Mouse (Mus musculus) MEL (cell line): ENCODE measurements around the gene Tdrd6. TPM values are rescaled to one million over a fixed set of nuclear protein-coding genes. Genes with fewer than 3 reads are reported as not detected.

Source experiments
- DNase-seq: peaks from one replicate; pipeline ENCODE4 v3.0.0; 2011; ENCODE audit warnings: low read depth, low spot score
- H3K27ac ChIP-seq: 2 replicates; pipeline ENCODE4 v1.5.1; 2012; ENCODE audit warnings: low read depth, mild to moderate bottlenecking, control low read depth, low read length, moderate library complexity; ENCODE audit not compliant: control insufficient read depth
- H3K27me3 ChIP-seq, 2 experiments: fragments of 150-350 bp in 1 of 2; sonication (generic) in 1 of 2; 2 replicates each; pipeline ENCODE4 v1.6.1; 2012; ENCODE audit warnings: low read length in 2 of 2, mild to moderate bottlenecking in 2 of 2, improper control_type of control experiment in 1 of 2, moderate library complexity in 1 of 2; ENCODE audit not compliant: insufficient read depth in 2 of 2, control insufficient read depth in 1 of 2
- H3K36me3 ChIP-seq, 2 experiments: 2 replicates each; pipeline ENCODE4 v1.6.1; 2012 to 2014; ENCODE audit warnings: low read length in 2 of 2, improper control_type of control experiment in 1 of 2, inconsistent platforms in 1 of 2, mild to moderate bottlenecking in 1 of 2; ENCODE audit not compliant: insufficient read depth in 2 of 2, control insufficient read depth in 1 of 2
- H3K4me1 ChIP-seq, 2 experiments: fragments of 150-350 bp in 1 of 2; sonication (generic) in 1 of 2; 2 replicates each; pipeline ENCODE4 v1.6.1; 2012; ENCODE audit warnings: low read length in 2 of 2, improper control_type of control experiment in 1 of 2, mild to moderate bottlenecking in 1 of 2; ENCODE audit not compliant: insufficient read depth in 2 of 2, control insufficient read depth in 1 of 2
- H3K4me3 ChIP-seq, 2 experiments: fragments of 150-350 bp in 1 of 2; sonication (generic) in 1 of 2; 2 replicates each; pipeline ENCODE4 v1.5.1; 2012; ENCODE audit warnings: low read depth in 2 of 2, low read length in 2 of 2, mild to moderate bottlenecking in 2 of 2, moderate library complexity in 2 of 2, control low read depth in 1 of 2, improper control_type of control experiment in 1 of 2; ENCODE audit not compliant: control insufficient read depth in 1 of 2, insufficient read depth in 1 of 2
- H3K79me2 ChIP-seq: 2 replicates; pipeline ENCODE4 v1.6.1; 2012; ENCODE audit warnings: mild to moderate bottlenecking, low read length, moderate library complexity; ENCODE audit not compliant: control insufficient read depth, poor library complexity, insufficient read depth
- H3K9ac ChIP-seq: 2 replicates; pipeline ENCODE4 v1.6.1; 2012; ENCODE audit warnings: low read depth, mild to moderate bottlenecking, control low read depth, low read length, moderate library complexity; ENCODE audit not compliant: control insufficient read depth, poor library complexity, severe bottlenecking
- H3K9me3 ChIP-seq: fragments of 150-350 bp; sonication (generic); replicated peaks from 2 replicates; pipeline ENCODE4 v1.6.1; 2012; ENCODE audit warnings: mild to moderate bottlenecking, low read length, improper control_type of control experiment, moderate library complexity; ENCODE audit not compliant: insufficient read depth
- BHLHE40 ChIP-seq: IDR thresholded peaks from 2 replicates; pipeline ENCODE4 v1.6.1; 2012; ENCODE audit warnings: low read depth, mild to moderate bottlenecking, inconsistent platforms, low read length, improper control_type of control experiment, borderline replicate concordance
- CHD1 ChIP-seq: IDR thresholded peaks from 2 replicates; pipeline ENCODE4 v1.6.1; 2012; ENCODE audit warnings: low read depth, mild to moderate bottlenecking, inconsistent platforms, low read length, improper control_type of control experiment
- CHD2 ChIP-seq: IDR thresholded peaks from 2 replicates; pipeline ENCODE4 v1.6.1; 2011; ENCODE audit warnings: low read length, improper control_type of control experiment
- CTCF ChIP-seq, 3 experiments: IDR thresholded peaks in 2 of 3; conservative IDR thresholded peaks in 1 of 3; 2 replicates each; pipeline ENCODE4 v1.5.1; 2011 to 2012; ENCODE audit warnings: low read length in 3 of 3, low read depth in 2 of 3, mild to moderate bottlenecking in 2 of 3, improper control_type of control experiment in 1 of 3, inconsistent platforms in 1 of 3, mixed read lengths in 1 of 3, moderate library complexity in 1 of 3; ENCODE audit not compliant: control insufficient read depth in 1 of 3, insufficient read depth in 1 of 3, poor library complexity in 1 of 3, severe bottlenecking in 1 of 3
- E2F4 ChIP-seq: IDR thresholded peaks from 2 replicates; pipeline ENCODE4 v1.6.1; 2011; ENCODE audit warnings: low read depth, low read length, improper control_type of control experiment, borderline replicate concordance
- ELF1 ChIP-seq: IDR thresholded peaks from 2 replicates; pipeline ENCODE4 v1.6.1; 2014; ENCODE audit warnings: low read depth, mild to moderate bottlenecking, inconsistent platforms, low read length, improper control_type of control experiment, moderate library complexity
- GABPA ChIP-seq: IDR thresholded peaks from 2 replicates; pipeline ENCODE4 v1.6.1; 2012; ENCODE audit warnings: low read depth, mild to moderate bottlenecking, inconsistent platforms, low read length, improper control_type of control experiment, moderate library complexity
- HCFC1 ChIP-seq: IDR thresholded peaks from 2 replicates; pipeline ENCODE4 v1.6.1; 2012; ENCODE audit warnings: low read depth, mild to moderate bottlenecking, inconsistent platforms, low read length, improper control_type of control experiment, moderate library complexity
- MAFK ChIP-seq: IDR thresholded peaks from 2 replicates; pipeline ENCODE4 v1.6.1; 2011; ENCODE audit warnings: low read depth, mild to moderate bottlenecking, low read length, improper control_type of control experiment, borderline replicate concordance
- MAX ChIP-seq: IDR thresholded peaks from 2 replicates; pipeline ENCODE4 v1.6.1; 2011; ENCODE audit warnings: low read length, improper control_type of control experiment
- MAZ ChIP-seq: IDR thresholded peaks from 2 replicates; pipeline ENCODE4 v1.6.1; 2012; ENCODE audit warnings: low read depth, mild to moderate bottlenecking, inconsistent platforms, low read length, improper control_type of control experiment
- MEF2A ChIP-seq: IDR thresholded peaks from 2 replicates; pipeline ENCODE4 v1.6.1; 2014; ENCODE audit warnings: low read depth, mild to moderate bottlenecking, inconsistent platforms, low read length, improper control_type of control experiment; ENCODE audit not compliant: poor library complexity, insufficient replicate concordance, severe bottlenecking; ENCODE audit errors: extremely low read depth
- MXI1 ChIP-seq: IDR thresholded peaks from 2 replicates; pipeline ENCODE4 v1.6.1; 2011; ENCODE audit warnings: mild to moderate bottlenecking, low read depth, low read length, improper control_type of control experiment
- NELFE ChIP-seq: IDR thresholded peaks from 2 replicates; pipeline ENCODE4 v1.6.1; 2011; ENCODE audit warnings: low read depth, low read length, improper control_type of control experiment
- POLR2A ChIP-seq, 2 experiments: IDR thresholded peaks; 2 replicates each; pipeline ENCODE4 v1.6.1; 2011 to 2012; ENCODE audit warnings: low read length in 2 of 2, mild to moderate bottlenecking in 2 of 2, control low read depth in 1 of 2, improper control_type of control experiment in 1 of 2, low read depth in 1 of 2, moderate library complexity in 1 of 2; ENCODE audit not compliant: control insufficient read depth in 1 of 2, insufficient read depth in 1 of 2, poor library complexity in 1 of 2
- POLR2AphosphoS2 ChIP-seq: IDR thresholded peaks from 2 replicates; pipeline ENCODE4 v1.6.1; 2011; ENCODE audit warnings: low read length, improper control_type of control experiment
- POLR2AphosphoS5 ChIP-seq: IDR thresholded peaks from 2 replicates; pipeline ENCODE4 v1.6.1; 2012; ENCODE audit warnings: low read depth, borderline replicate concordance, mild to moderate bottlenecking, inconsistent platforms, low read length, moderate library complexity, mixed read lengths
- SMC3 ChIP-seq: IDR thresholded peaks from 2 replicates; pipeline ENCODE4 v1.6.1; 2011; ENCODE audit warnings: low read depth, low read length, improper control_type of control experiment
- TAL1 ChIP-seq: IDR thresholded peaks from 2 replicates; pipeline ENCODE4 v1.6.1; 2012; ENCODE audit warnings: mild to moderate bottlenecking, inconsistent platforms, low read length, moderate library complexity, mixed read lengths
- TCF12 ChIP-seq: IDR thresholded peaks from 2 replicates; pipeline ENCODE4 v1.6.1; 2014; ENCODE audit warnings: low read depth, mild to moderate bottlenecking, inconsistent platforms, low read length, improper control_type of control experiment, moderate library complexity
- UBTF ChIP-seq: IDR thresholded peaks from 2 replicates; pipeline ENCODE4 v1.6.1; 2012; ENCODE audit warnings: low read depth, mild to moderate bottlenecking, inconsistent platforms, low read length, improper control_type of control experiment, moderate library complexity, borderline replicate concordance; ENCODE audit not compliant: insufficient read depth
- ZC3H11A ChIP-seq: IDR thresholded peaks from 2 replicates; pipeline ENCODE4 v1.6.1; 2012; ENCODE audit warnings: low read depth, mild to moderate bottlenecking, inconsistent platforms, low read length, improper control_type of control experiment
- ZMIZ1 ChIP-seq: IDR thresholded peaks from 2 replicates; pipeline ENCODE4 v1.6.1; 2012; ENCODE audit warnings: low read depth, mild to moderate bottlenecking, inconsistent platforms, low read length, improper control_type of control experiment, moderate library complexity
- ZNF384 ChIP-seq: IDR thresholded peaks from 2 replicates; pipeline ENCODE4 v1.6.1; 2012; ENCODE audit warnings: low read depth, mild to moderate bottlenecking, inconsistent platforms, low read length, improper control_type of control experiment
- polyA plus RNA-seq, 2 experiments: library from polyadenylated mRNA; stranded (reverse) in 1 of 2; unstranded in 1 of 2; fragments of >175 nt in 1 of 2; fragments of >200 nt in 1 of 2; gene quantifications; 2 replicates each; pipeline versions ENCODE4 v1.2.1 to v1.2.4; 2012; ENCODE audit warnings: low replicate concordance in 2 of 2, low read depth in 1 of 2; ENCODE audit not compliant: insufficient read length in 2 of 2, insufficient read depth in 1 of 2, missing spikeins in 1 of 2
- total RNA-seq: library from RNA; depleted of rRNA; stranded (reverse); fragments of 300-350 nt; gene quantifications from 2 replicates; pipeline ENCODE4 v1.2.3, GENCODE M21; 2012

The Tdrd6 gene
- total and polyA plus RNA-seq, 3 experiments, result not detected

GRCm38 (mm10) chr17:43676241-43676640 lies 46.1 kb upstream of the Tdrd6 start:
- no peaks in the 10 kb centered on the region for H3K9me3 ChIP-seq
- no peak overlapping the region for H3K9ac ChIP-seq
- 0 out of 2 replicates have a peak, but pooled peaks have one; percentile 4 for TF ChIP-seq SMC3
- TF ChIP-seq HCFC1, result no peak
- no peak overlapping the region for H3K27ac ChIP-seq
- no peaks in the 10 kb centered on the region for H3K36me3 ChIP-seq
- H3K4me1 ChIP-seq, result no peaks in the 10 kb centered on the region
- H3K4me3 ChIP-seq, result no peak overlapping the region
- no peak for DNase-seq
- no peaks in the 10 kb centered on the region for H3K27me3 ChIP-seq
- H3K79me2 ChIP-seq, result no peaks in the 10 kb centered on the region

DNA sequence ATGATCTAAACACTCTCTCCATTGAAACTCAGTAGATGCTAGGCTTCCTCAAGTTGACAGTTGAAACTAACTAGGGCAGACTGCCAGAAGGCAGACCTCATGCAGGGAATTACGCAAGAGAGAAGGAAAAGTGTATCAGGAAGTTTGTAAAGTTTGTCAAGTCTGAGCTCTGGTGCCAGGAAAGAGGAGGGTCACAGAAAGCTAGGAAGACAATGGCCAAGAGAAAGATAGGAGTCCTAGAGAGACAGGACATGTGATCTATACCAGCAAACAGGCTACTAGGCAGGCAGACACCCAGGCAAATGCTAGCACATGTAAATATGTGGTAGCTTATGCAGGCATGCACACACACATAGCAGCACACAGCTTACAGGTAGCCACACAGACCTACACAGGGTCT lies 45.1 kb upstream of the Tdrd6 start:
- no peaks in the 10 kb centered on the region for H3K79me2 ChIP-seq
- DNase-seq, result no peak
- H3K9ac ChIP-seq, result no peak overlapping the region
- no peak overlapping the region for H3K27ac ChIP-seq
- H3K4me3 ChIP-seq, result no peak overlapping the region
- TF ChIP-seq E2F4 (no peak), MAZ (no peak), POLR2AphosphoS2 (no peak), CHD1 (no peak), ZMIZ1 (no peak), MAFK (no peak)
- H3K36me3 ChIP-seq, result no peaks in the 10 kb centered on the region
- no peaks in the 10 kb centered on the region for H3K27me3 ChIP-seq
- no peaks in the 10 kb centered on the region for H3K9me3 ChIP-seq
- no peaks in the 10 kb centered on the region for H3K4me1 ChIP-seq

DNA sequence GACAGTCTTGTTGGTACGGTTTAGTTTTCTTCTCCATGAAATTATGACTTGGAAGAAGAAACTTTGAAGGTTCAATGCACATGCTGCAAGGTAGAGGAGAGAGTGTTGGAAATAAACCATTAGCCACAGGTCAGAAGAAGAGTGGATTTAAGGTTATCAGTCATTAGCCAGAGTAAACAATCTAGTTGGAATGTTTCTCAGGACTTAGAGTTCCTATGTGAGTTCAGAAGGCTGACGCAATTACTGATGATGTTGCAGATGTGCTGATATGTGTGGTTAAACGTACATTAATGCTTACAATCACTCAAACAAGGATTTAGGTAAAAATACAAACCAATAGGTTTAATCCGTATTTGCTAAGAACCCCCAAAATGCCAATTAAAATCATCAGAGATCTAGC lies 41.8 kb upstream of the Tdrd6 start:
- Histone ChIP-seq H3K4me3 (no peak overlapping the region), H3K79me2 (no peaks in the 10 kb centered on the region), H3K9me3 (no peaks in the 10 kb centered on the region), H3K36me3 (no peaks in the 10 kb centered on the region), H3K4me1 (no peaks in the 10 kb centered on the region), H3K27ac (no peak overlapping the region)
- no peak for DNase-seq
- no peak for TF ChIP-seq POLR2A (IDR thresholded peaks at IDR 0.05; ENCODE audit: control insufficient read depth in 1 of 2, insufficient read depth in 1 of 2, low read depth in 1 of 2, low read length in 2 of 2, poor library complexity in 1 of 2)
- TF ChIP-seq ZNF384, result no peak
- TF ChIP-seq GABPA, result no peak
- TF ChIP-seq CHD2, result no peak
- no peak for TF ChIP-seq CHD1
- TF ChIP-seq NELFE, result no peak
- TF ChIP-seq MEF2A, result no peak
- TF ChIP-seq BHLHE40, result no peak
- no peak for TF ChIP-seq CTCF (IDR thresholded peaks at IDR 0.05 in 2 of 3, conservative IDR thresholded peaks at IDR 0.05 in 1 of 3; ENCODE audit: control insufficient read depth in 1 of 3, insufficient read depth in 1 of 3, low read depth in 2 of 3, low read length in 3 of 3, poor library complexity in 1 of 3, severe bottlenecking in 1 of 3)
- no peak for TF ChIP-seq UBTF
- TF ChIP-seq ELF1, result no peak
- TF ChIP-seq POLR2AphosphoS2, result no peak
- no peak for TF ChIP-seq MXI1
- TF ChIP-seq TCF12, result no peak
- TF ChIP-seq POLR2AphosphoS5, result no peak
- no peak for TF ChIP-seq TAL1
- no peak for TF ChIP-seq MAX
- TF ChIP-seq ZMIZ1, result no peak
- TF ChIP-seq ZC3H11A, result no peak
- TF ChIP-seq, all 39 proteins: peak for 0
- Histone ChIP-seq H3K27me3 (no peaks in the 10 kb centered on the region), H3K9ac (no peak overlapping the region)
